Mouse (Mus musculus): Measurements from ENCODE around the gene Mdga1. TPM values are rescaled to one million over a fixed set of nuclear protein-coding genes. Genes with fewer than 3 reads are reported as not detected.
A peak's percentile ranks its signal among the peaks of the same experiment; 100 is the strongest.

Gene Mdga1
- polyA plus RNA-seq, 1 experiment from 2014 or later: 10.6 TPM

DNA sequence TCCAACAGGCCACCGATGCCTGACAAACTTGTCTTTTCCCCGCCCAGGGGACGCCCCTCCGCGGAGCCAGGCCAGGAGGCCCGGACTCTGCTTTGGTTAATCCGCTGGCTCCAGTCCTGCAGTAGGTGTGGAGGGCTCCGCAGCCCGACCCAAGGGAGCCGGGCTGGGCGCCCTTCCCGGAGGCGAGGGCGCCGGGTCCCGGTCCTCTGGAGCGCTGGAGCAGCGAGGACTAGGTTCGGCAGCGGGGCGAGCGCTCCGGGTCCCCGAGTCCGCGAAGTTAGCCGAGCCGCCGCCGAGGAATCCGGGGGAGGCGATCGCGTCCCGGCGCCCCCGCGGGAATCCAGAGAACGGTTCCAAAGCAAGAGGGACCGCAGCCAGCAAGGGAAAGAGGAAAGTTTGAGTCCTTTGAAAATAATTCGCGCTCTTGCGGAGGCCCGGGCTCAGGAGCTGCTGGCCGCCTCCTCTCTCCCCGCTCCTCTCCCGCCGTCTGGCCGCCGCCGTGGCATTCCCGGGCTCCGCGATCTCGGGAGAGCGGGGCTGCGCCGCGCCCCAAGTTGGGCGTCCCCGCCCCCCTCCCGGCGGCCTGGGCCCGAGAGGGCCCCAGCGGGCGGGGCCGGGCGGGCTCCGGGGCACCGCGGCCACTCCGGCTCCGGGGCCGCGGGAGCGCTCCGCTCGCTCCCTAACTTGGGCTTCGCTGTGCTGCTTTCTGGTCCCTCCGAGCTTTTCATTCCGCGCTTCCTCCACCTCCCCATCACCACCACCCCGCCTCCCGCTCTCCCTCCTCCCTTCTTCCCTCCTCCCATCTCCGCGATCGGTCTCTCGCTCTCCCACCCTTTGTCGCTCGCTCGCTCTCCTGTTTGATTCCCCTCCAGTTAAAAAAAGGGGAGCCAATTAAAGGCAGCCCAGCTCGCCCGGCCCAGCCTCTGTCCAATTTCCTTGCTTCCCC, 81.7 kb downstream of the Mdga1 start:
- H3K27ac ChIP-seq (ENCODE audit: low read depth, low read length): peak overlapping the region; percentile 75
- peaks cover 46% of the 10 kb centered on the region for H3K4me1 ChIP-seq (ENCODE audit: control insufficient read depth, insufficient read depth, low read length)
- no peaks in the 10 kb centered on the region for H3K36me3 ChIP-seq (ENCODE audit: control insufficient read depth, insufficient read depth, low read length)
- peak overlapping the region; percentile 75 for H3K9ac ChIP-seq (replicated peaks; ENCODE audit: low read depth, low read length)
- no peaks in the 10 kb centered on the region for H3K9me3 ChIP-seq (ENCODE audit: control insufficient read depth, low read length)
- peak overlapping the region; percentile 97 for H3K4me2 ChIP-seq (ENCODE audit: low read depth, low read length)
- H3K4me3 ChIP-seq (ENCODE audit: low read depth, low read length): peak overlapping the region; percentile 62
- under 1% methylated on average over 81 of the region's 93 CpGs for WGBS
- peak; percentile 38; the same call in 1 of the 2 replicates for ATAC-seq (ENCODE audit: low read depth)
- H3K27me3 ChIP-seq (ENCODE audit: control insufficient read depth, insufficient read depth, low read length): peaks cover 9% of the 10 kb centered on the region

DNA sequence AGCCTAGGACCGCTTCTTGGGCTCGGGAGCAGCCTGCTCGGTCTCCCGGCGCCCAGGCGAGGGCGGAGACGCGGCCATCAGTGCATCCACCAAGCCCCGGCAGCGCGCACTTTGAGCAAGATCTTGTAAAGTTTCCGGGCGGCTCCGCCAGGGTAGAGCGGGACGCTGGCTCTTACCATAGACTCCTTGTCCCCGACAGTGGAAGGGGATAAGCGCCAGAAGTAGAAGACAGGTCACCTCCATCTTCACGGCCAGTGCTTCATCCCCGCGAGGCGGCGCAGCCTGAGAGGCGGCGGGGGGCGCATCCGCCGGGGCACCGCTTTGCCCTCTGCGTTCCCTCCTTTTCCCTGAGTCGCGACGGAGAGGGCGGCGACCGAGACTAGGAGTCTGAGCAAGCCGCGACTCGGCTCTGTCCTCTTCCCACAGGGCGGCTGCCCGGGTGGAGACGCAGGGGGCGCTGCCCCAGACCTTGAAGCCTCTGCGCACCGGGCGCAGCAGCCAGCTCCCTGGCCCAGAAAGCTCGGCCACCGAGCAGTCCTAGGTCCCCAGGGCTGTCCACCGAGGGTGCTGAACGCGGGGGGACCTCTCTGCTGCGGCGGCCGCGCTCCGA, 82.5 kb downstream of the Mdga1 start:
- Histone ChIP-seq H3K27ac (ENCODE audit: low read depth, low read length) (peak overlapping the region; percentile 75; the same call in 1 of the 2 replicates), H3K4me1 (ENCODE audit: control insufficient read depth, insufficient read depth, low read length) (peaks cover 48% of the 10 kb centered on the region), H3K9ac (replicated peaks; ENCODE audit: low read depth, low read length) (peak overlapping the region; percentile 75), H3K9me3 (ENCODE audit: control insufficient read depth, low read length) (no peaks in the 10 kb centered on the region), H3K4me3 (ENCODE audit: low read depth, low read length) (peak overlapping the region; percentile 62), H3K27me3 (ENCODE audit: control insufficient read depth, insufficient read depth, low read length) (peaks cover 6% of the 10 kb centered on the region), H3K4me2 (ENCODE audit: low read depth, low read length) (peak overlapping the region; percentile 97), H3K36me3 (ENCODE audit: control insufficient read depth, insufficient read depth, low read length) (no peaks in the 10 kb centered on the region)
- WGBS: under 1% methylated on average over 56 of the region's 57 CpGs
- peak; percentile 10; the same call in 1 of the 2 replicates for ATAC-seq (ENCODE audit: low read depth)

DNA sequence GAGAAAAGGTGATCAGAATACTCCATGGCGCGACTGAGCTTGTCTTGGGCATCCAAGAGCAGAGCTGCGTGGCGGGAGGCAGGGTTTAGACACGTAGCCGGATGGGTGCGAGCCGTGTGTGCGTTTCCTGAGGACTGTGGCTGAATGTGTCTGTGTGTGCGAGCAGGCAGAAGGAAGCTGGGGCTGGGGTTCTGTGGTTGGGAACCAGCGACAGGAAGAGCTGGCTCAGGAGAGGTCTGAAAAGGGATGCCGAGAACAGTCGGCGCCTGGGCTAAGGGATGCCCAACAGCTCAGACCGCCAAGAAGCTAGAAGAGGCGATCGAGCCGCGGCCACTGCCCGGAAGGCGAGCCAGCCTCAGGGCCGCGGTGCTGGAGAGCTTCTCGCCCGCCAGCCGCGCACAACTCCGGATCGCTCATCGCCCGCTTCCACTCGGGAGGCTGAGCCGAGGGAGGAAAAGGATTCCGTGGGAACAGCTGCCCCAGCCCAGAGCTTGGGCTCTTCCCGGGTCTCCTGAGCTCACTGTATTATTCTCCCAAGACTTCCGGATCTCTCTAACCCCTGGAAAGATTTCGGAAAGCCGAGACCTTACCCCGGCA, 83.1 kb downstream of the Mdga1 start:
- peaks cover 48% of the 10 kb centered on the region for H3K4me1 ChIP-seq (ENCODE audit: control insufficient read depth, insufficient read depth, low read length)
- no peaks in the 10 kb centered on the region for H3K9me3 ChIP-seq (ENCODE audit: control insufficient read depth, low read length)
- H3K4me3 ChIP-seq (ENCODE audit: low read depth, low read length): peak overlapping the region; percentile 62
- H3K27ac ChIP-seq (ENCODE audit: low read depth, low read length): peak overlapping the region; percentile 75; the same call in 1 of the 2 replicates
- no peak for ATAC-seq (ENCODE audit: low read depth)
- peak overlapping the region; percentile 75 for H3K9ac ChIP-seq (replicated peaks; ENCODE audit: low read depth, low read length)
- under 1% methylated on average over 39 of the region's 39 CpGs for WGBS
- H3K36me3 ChIP-seq (ENCODE audit: control insufficient read depth, insufficient read depth, low read length): no peaks in the 10 kb centered on the region
- peak overlapping the region; percentile 97 for H3K4me2 ChIP-seq (ENCODE audit: low read depth, low read length)
- H3K27me3 ChIP-seq (ENCODE audit: control insufficient read depth, insufficient read depth, low read length): peaks cover 6% of the 10 kb centered on the region

DNA sequence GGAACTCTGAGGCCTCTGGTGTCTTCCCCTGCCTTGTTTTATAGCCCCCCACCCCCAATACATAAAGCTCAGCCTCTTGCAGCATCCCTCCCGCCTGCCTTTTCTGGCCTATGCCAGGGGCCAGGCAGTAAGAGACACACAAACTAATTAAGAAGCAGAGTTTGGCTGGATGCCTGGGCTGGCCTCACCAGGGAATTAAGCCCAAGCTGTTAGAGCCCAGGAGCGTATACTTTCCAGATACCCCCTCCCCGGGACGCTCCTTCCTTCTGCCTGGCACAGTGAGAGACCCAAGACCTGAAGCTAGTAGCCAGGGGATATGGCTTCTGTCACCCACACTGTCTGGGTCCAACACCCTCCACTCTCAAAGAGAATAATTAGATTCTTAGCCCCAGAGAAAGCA, 83.8 kb downstream of the Mdga1 start:
- peak overlapping the region; percentile 62 for H3K4me3 ChIP-seq (ENCODE audit: low read depth, low read length)
- peaks cover 6% of the 10 kb centered on the region for H3K27me3 ChIP-seq (ENCODE audit: control insufficient read depth, insufficient read depth, low read length)
- no peaks in the 10 kb centered on the region for H3K36me3 ChIP-seq (ENCODE audit: control insufficient read depth, insufficient read depth, low read length)
- peak; percentile 6; the same call in 1 of the 2 replicates for ATAC-seq (ENCODE audit: low read depth)
- peak overlapping the region; percentile 97 for H3K4me2 ChIP-seq (ENCODE audit: low read depth, low read length)
- H3K4me1 ChIP-seq (ENCODE audit: control insufficient read depth, insufficient read depth, low read length): peaks cover 48% of the 10 kb centered on the region
- H3K9me3 ChIP-seq (ENCODE audit: control insufficient read depth, low read length): no peaks in the 10 kb centered on the region
- H3K9ac ChIP-seq (replicated peaks; ENCODE audit: low read depth, low read length): peak overlapping the region; percentile 26; the same call in 1 of the 2 replicates
- 3% methylated on average over 4 of the region's 4 CpGs for WGBS
- H3K27ac ChIP-seq (ENCODE audit: low read depth, low read length): no peak overlapping the region

DNA sequence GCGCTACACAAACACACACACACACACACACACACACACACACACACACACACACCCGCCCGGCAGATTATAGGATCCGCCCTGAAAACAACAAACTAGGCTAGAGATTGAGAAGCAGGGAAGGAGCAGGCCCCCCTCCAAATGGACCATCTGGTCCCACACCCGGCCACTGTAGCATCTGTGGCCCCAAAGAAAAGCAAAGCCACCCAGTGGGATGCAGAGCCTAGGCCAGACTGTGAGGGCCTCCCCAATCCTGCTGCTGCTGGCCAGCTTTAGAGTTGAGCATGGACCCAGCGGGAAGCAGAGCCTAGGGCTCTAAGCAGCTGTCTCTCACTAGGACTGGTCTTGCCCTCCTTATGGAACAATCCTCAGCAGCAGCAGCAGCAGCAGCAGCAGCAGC, 85.3 kb downstream of the Mdga1 start:
- peak overlapping the region; percentile 97 for H3K4me2 ChIP-seq (ENCODE audit: low read depth, low read length)
- peaks cover 45% of the 10 kb centered on the region for H3K4me1 ChIP-seq (ENCODE audit: control insufficient read depth, insufficient read depth, low read length)
- H3K4me3 ChIP-seq (ENCODE audit: low read depth, low read length): peak overlapping the region; percentile 62
- H3K9me3 ChIP-seq (ENCODE audit: control insufficient read depth, low read length): no peaks in the 10 kb centered on the region
- 0 out of 2 replicates have a peak overlapping the region, but pooled peaks have one; percentile 44 for H3K9ac ChIP-seq (replicated peaks; ENCODE audit: low read depth, low read length)
- H3K27ac ChIP-seq (ENCODE audit: low read depth, low read length): 0 out of 2 replicates have a peak overlapping the region, but pooled peaks have one; percentile 10
- no peaks in the 10 kb centered on the region for H3K36me3 ChIP-seq (ENCODE audit: control insufficient read depth, insufficient read depth, low read length)
- ATAC-seq (ENCODE audit: low read depth): no peak
- H3K27me3 ChIP-seq (ENCODE audit: control insufficient read depth, insufficient read depth, low read length): peaks cover 3% of the 10 kb centered on the region
- 29% methylated on average over 6 of the region's 6 CpGs for WGBS

DNA sequence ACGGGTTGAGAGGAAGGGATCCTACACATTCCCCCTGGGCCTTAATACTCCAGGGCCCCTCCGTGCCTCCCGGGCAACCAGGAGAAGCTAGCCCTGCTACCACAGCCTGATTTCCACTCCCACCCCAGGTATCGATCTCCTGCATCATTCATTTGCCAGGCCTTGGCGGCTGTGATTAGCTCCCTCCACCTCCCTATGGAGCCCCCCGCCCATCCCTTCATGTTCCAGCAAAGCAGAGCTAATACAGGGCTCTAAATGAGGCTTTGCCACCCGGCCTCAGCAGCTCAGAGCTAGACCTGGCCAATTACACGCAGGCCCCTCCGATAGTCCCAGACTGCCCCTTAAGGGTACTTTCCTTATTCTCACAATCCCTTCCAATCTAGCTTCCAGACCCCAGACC, 86.5 kb downstream of the Mdga1 start:
- Histone ChIP-seq H3K9me3 (ENCODE audit: control insufficient read depth, low read length) (no peaks in the 10 kb centered on the region), H3K4me1 (ENCODE audit: control insufficient read depth, insufficient read depth, low read length) (peaks cover 39% of the 10 kb centered on the region), H3K36me3 (ENCODE audit: control insufficient read depth, insufficient read depth, low read length) (no peaks in the 10 kb centered on the region), H3K4me2 (ENCODE audit: low read depth, low read length) (peak overlapping the region; percentile 97), H3K4me3 (ENCODE audit: low read depth, low read length) (peak overlapping the region; percentile 62), H3K27ac (ENCODE audit: low read depth, low read length) (peak overlapping the region; percentile 28; the same call in 1 of the 2 replicates), H3K9ac (replicated peaks; ENCODE audit: low read depth, low read length) (peak overlapping the region; percentile 44), H3K27me3 (ENCODE audit: control insufficient read depth, insufficient read depth, low read length) (peaks cover 3% of the 10 kb centered on the region)
- WGBS: 41% methylated on average over 9 of the region's 9 CpGs
- ATAC-seq (ENCODE audit: low read depth): no peak

DNA sequence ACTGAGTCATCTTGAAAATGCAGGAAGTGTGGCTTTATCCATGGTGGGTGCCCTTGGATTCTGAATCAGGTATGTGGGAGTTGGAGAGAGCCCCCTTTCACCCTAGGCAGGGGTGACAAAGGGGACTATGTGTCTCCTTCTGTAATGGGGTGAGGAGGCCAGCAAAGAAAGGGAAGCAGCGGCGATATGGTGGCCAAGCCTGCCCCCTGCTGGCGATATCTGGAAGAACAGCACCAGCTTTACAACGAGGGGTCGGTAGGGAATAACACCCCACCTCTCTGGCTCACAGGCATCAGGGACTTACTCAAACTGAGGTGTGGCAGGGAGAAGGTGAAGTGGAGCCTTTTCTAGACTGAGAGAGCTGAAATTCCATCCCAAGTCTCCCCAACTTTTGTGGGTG, 87.0 kb downstream of the Mdga1 start:
- WGBS: 0% methylated on average over 5 of the region's 5 CpGs
- Histone ChIP-seq H3K36me3 (ENCODE audit: control insufficient read depth, insufficient read depth, low read length) (no peaks in the 10 kb centered on the region), H3K9ac (replicated peaks; ENCODE audit: low read depth, low read length) (peak overlapping the region; percentile 44), H3K4me2 (ENCODE audit: low read depth, low read length) (peak overlapping the region; percentile 97; the same call in 1 of the 2 replicates), H3K4me1 (ENCODE audit: control insufficient read depth, insufficient read depth, low read length) (peaks cover 39% of the 10 kb centered on the region), H3K27ac (ENCODE audit: low read depth, low read length) (peak overlapping the region; percentile 28; the same call in 1 of the 2 replicates), H3K27me3 (ENCODE audit: control insufficient read depth, insufficient read depth, low read length) (peaks cover 3% of the 10 kb centered on the region; the same call in 1 of the 2 replicates), H3K4me3 (ENCODE audit: low read depth, low read length) (0 out of 2 replicates have a peak overlapping the region, but pooled peaks have one; percentile 5), H3K9me3 (ENCODE audit: control insufficient read depth, low read length) (no peaks in the 10 kb centered on the region)
- 0 out of 2 replicates have a peak, but pooled peaks have one; percentile 23 for ATAC-seq (ENCODE audit: low read depth)

DNA sequence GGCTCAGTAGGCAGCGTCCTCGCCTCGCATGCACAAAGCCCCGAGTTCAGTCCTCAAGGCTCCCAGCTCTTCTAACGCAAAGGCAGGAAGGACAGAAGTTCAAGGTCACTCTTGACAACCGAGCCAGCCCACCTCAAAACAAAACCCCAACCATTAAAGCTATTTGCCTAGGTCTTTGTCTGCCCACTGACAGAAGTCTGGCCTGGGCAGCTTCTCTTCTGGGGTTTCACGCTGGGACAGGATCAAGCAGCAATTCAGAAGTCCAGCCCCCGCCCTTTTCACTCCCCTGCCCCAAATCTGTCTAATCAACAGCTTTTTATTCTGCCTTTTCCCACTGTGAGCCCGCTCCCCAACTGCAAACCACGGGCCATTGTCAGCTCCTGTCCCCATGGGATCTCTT, 89.6 kb downstream of the Mdga1 start:
- H3K9ac ChIP-seq (replicated peaks; ENCODE audit: low read depth, low read length): no peak overlapping the region
- H3K4me3 ChIP-seq (ENCODE audit: low read depth, low read length): no peak overlapping the region
- ATAC-seq (ENCODE audit: low read depth): no peak
- no peak overlapping the region for H3K4me2 ChIP-seq (ENCODE audit: low read depth, low read length)
- WGBS: 42% methylated on average over 10 of the region's 10 CpGs
- 0 out of 2 replicates have a peak, but pooled peaks cover 3% of the 10 kb centered on the region for H3K27me3 ChIP-seq (ENCODE audit: control insufficient read depth, insufficient read depth, low read length)
- no peaks in the 10 kb centered on the region for H3K9me3 ChIP-seq (ENCODE audit: control insufficient read depth, low read length)
- H3K4me1 ChIP-seq (ENCODE audit: control insufficient read depth, insufficient read depth, low read length): peaks cover 21% of the 10 kb centered on the region
- no peaks in the 10 kb centered on the region for H3K36me3 ChIP-seq (ENCODE audit: control insufficient read depth, insufficient read depth, low read length)
- no peak overlapping the region for H3K27ac ChIP-seq (ENCODE audit: low read depth, low read length)

Data from neural tube, embryonic 14.5 days (tissue).